Mouse (Mus musculus) liver, adult 2 months (tissue): ENCODE results near the gene Arrdc5. TPM values are rescaled to one million over a fixed set of nuclear protein-coding genes. Genes with fewer than 3 reads are reported as not detected.
A peak's percentile ranks its signal among the peaks of the same experiment; 100 is the strongest.

Experiments
- DNase-seq: peaks from one replicate; pipeline ENCODE4 v3.0.0-alpha.2; 2011; ENCODE audit warnings: low read depth, low spot score; ENCODE audit errors: extremely low read depth
- H3K27ac ChIP-seq: fragments of 200-500 bp; replicated peaks from 2 replicates; pipeline ENCODE4 v1.5.1; 2012; ENCODE audit warnings: low read depth, mild to moderate bottlenecking, control low read depth, inconsistent platforms, low read length; ENCODE audit not compliant: insufficient read depth
- H3K27me3 ChIP-seq: fragments of 200-500 bp; 2 replicates; pipeline ENCODE4 v1.6.1; 2012; ENCODE audit warnings: mild to moderate bottlenecking, moderate library complexity, low read length, inconsistent platforms; ENCODE audit not compliant: control insufficient read depth, insufficient read depth
- H3K36me3 ChIP-seq: fragments of 200-500 bp; 2 replicates; pipeline ENCODE4 v1.6.1; 2012; ENCODE audit warnings: low read length, inconsistent platforms; ENCODE audit not compliant: control insufficient read depth, insufficient read depth
- H3K4me1 ChIP-seq: fragments of 200-500 bp; 2 replicates; pipeline ENCODE4 v1.6.1; 2011; ENCODE audit warnings: low read length; ENCODE audit not compliant: control insufficient read depth, insufficient read depth
- H3K4me3 ChIP-seq: fragments of 200-500 bp; 2 replicates; pipeline ENCODE4 v1.5.1; 2011; ENCODE audit warnings: low read depth, mild to moderate bottlenecking, control low read depth, low read length, moderate library complexity; ENCODE audit not compliant: insufficient read depth
- H3K79me2 ChIP-seq: fragments of 200-500 bp; 2 replicates; pipeline ENCODE4 v1.6.1; 2012; ENCODE audit warnings: inconsistent platforms, mild to moderate bottlenecking, low read length, moderate library complexity; ENCODE audit not compliant: control insufficient read depth, insufficient read depth
- H3K9ac ChIP-seq: fragments of 200-500 bp; 2 replicates; pipeline ENCODE4 v1.6.1; 2012; ENCODE audit warnings: low read depth, mild to moderate bottlenecking, control low read depth, inconsistent platforms, low read length
- CTCF ChIP-seq: fragments of 200-500 bp; IDR thresholded peaks from 2 replicates; pipeline ENCODE4 v1.5.1; 2011; ENCODE audit warnings: low read depth, low read length, control low read depth
- POLR2A ChIP-seq: fragments of 200-500 bp; IDR thresholded peaks from 2 replicates; pipeline ENCODE4 v1.6.1; 2011; ENCODE audit warnings: low read length, control low read depth; ENCODE audit not compliant: insufficient read depth; ENCODE audit errors: extremely low read depth
- WGBS: fragments of 180-500 bp; shearing (Covaris S2); methylation state at CpG from one replicate; pipeline ENCODE4 v1.1.7; 2018; 5-methylcytosine and 5-hydroxymethylcytosine counted together
- polyA plus RNA-seq: library from polyadenylated mRNA; depleted of rRNA; stranded (reverse); fragments of >200 nt; gene quantifications from 2 replicates; pipeline ENCODE4 v1.2.3, GENCODE M21; 2012; rRNA removed
- total RNA-seq: library from RNA; depleted of rRNA; stranded (reverse); fragments of >200 nt; gene quantifications from 2 replicates; pipeline ENCODE4 v1.2.3, GENCODE M21; 2014; rRNA removed

Arrdc5 gene
- total and polyA plus RNA-seq, 2 experiments, result not detected

DNA sequence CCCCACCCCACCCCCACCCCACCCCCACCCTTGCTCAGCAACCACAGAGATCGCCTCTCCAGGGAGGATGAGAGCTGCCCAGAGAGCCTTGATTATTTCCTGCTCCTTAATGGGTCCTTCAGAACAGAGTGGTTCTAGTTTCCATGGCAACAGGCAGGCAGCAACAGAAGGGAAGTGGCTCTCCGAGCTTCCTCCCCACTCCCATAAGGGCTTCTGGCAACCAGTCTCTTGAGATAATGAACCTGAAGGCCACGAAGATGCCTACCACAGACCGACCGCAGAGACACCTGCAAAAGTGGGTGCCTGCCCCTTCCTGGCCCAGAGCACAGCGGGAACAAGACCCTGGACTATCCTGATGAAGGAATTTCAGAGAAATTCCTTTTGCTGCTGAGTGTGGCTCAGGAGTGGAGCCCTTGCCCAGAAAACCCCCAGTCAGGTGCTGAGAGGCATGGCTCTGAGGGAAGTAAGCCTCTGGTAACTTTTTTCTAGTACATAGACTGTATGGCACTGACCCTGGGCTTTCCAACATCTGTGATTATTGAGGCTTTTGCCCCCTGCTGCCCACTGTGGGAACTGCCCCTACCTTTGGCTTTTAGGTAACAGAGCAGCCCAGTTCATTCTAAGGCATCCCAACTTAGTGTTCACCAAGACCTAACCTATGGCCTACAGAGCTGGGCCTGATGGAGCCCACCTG lies 48.8 kb downstream of the Arrdc5 start:
- WGBS, result 30% methylated on average over 6 of the region's 6 CpGs
- peak; percentile 78 for TF ChIP-seq CTCF
- no peak for TF ChIP-seq POLR2A
- H3K9ac ChIP-seq, result no peak overlapping the region
- no peaks in the 10 kb centered on the region for H3K36me3 ChIP-seq
- no peaks in the 10 kb centered on the region for H3K4me1 ChIP-seq
- H3K79me2 ChIP-seq, result no peaks in the 10 kb centered on the region
- DNase-seq, result peak; percentile 43
- H3K27me3 ChIP-seq, result no peaks in the 10 kb centered on the region
- no peak overlapping the region for H3K27ac ChIP-seq
- no peak overlapping the region for H3K4me3 ChIP-seq

DNA sequence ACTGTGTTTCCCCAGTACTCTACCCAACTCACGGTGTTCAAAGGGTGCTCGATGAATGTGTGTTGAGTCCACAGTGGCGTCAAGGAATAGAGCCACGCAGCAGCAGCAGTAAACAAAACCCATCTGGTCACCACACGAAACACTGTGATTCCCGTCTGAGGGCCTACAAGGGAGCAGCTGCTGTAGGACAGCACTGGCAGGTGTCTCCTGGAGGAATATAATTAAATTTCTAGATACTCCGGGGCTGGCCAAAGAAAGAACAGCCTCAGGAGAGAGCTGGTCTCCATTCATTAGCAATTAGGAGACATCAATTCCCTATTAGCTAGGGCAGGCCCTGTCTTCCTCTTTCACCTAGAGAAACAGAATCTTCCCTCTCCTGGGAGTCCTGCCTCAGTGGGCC lies 54.5 kb downstream of the Arrdc5 start:
- H3K27me3 ChIP-seq, result no peaks in the 10 kb centered on the region
- no peak overlapping the region for H3K27ac ChIP-seq
- no peaks in the 10 kb centered on the region for H3K4me1 ChIP-seq
- DNase-seq, result no peak
- H3K9ac ChIP-seq, result no peak overlapping the region
- TF ChIP-seq CTCF (no peak), POLR2A (no peak)
- 75% methylated on average over 7 of the region's 7 CpGs for WGBS
- no peaks in the 10 kb centered on the region for H3K79me2 ChIP-seq
- no peaks in the 10 kb centered on the region for H3K36me3 ChIP-seq
- H3K4me3 ChIP-seq, result no peak overlapping the region

Other genes starting within 250 kb of the Arrdc5 start
- 34.9 and 42.9 TPM in 2 replicates for gene Ubxn6, start 225.3 kb downstream of the Arrdc5 start, total RNA-seq
- gene Ubxn6, start 225.3 kb downstream of the Arrdc5 start, polyA plus RNA-seq, result 55.8 and 56.0 TPM in 2 replicates
- gene Hdgfl2, start 220.7 kb downstream of the Arrdc5 start, total RNA-seq, result 11.3 and 13.8 TPM in 2 replicates
- gene Hdgfl2, start 220.7 kb downstream of the Arrdc5 start, polyA plus RNA-seq, result 29.0 and 30.2 TPM in 2 replicates
- 2.1 and 2.3 TPM in 2 replicates for gene Plin4, start 190.5 kb downstream of the Arrdc5 start, total RNA-seq
- gene Plin4, start 190.5 kb downstream of the Arrdc5 start, polyA plus RNA-seq, result 1.8 and 2.8 TPM in 2 replicates
- gene Plin5, start 182.7 kb downstream of the Arrdc5 start, total RNA-seq, result 19.2 and 24.6 TPM in 2 replicates
- 42.7 and 58.2 TPM in 2 replicates for gene Plin5, start 182.7 kb downstream of the Arrdc5 start, polyA plus RNA-seq
- 90.0 and 116 TPM in 2 replicates for gene Lrg1, start 178.3 kb downstream of the Arrdc5 start, total RNA-seq
- 543 and 600 TPM in 2 replicates for gene Lrg1, start 178.3 kb downstream of the Arrdc5 start, polyA plus RNA-seq
- gene Sema6b, start 159.9 kb downstream of the Arrdc5 start, total RNA-seq, result 1.3 TPM in 2 replicates
- 2.7 and 3.9 TPM in 2 replicates for gene Sema6b, start 159.9 kb downstream of the Arrdc5 start, polyA plus RNA-seq
- 16.2 and 20.9 TPM in 2 replicates for gene Tnfaip8l1, start 137.8 kb downstream of the Arrdc5 start, total RNA-seq
- 21.8 and 25.5 TPM in 2 replicates for gene Tnfaip8l1, start 137.8 kb downstream of the Arrdc5 start, polyA plus RNA-seq
- 89.4 and 91.1 TPM in 2 replicates for gene Mydgf, start 116.4 kb downstream of the Arrdc5 start, total RNA-seq
- gene Mydgf, start 116.4 kb downstream of the Arrdc5 start, polyA plus RNA-seq, result 81.1 and 86.0 TPM in 2 replicates
- gene Dpp9, start 81.4 kb downstream of the Arrdc5 start, total RNA-seq, result 10.7 and 20.1 TPM in 2 replicates
- 55.4 and 60.3 TPM in 2 replicates for gene Dpp9, start 81.4 kb downstream of the Arrdc5 start, polyA plus RNA-seq
- 11.5 and 12.1 TPM in 2 replicates for gene Fem1a, start 43.5 kb downstream of the Arrdc5 start, total RNA-seq
- gene Fem1a, start 43.5 kb downstream of the Arrdc5 start, polyA plus RNA-seq, result 16.6 and 18.9 TPM in 2 replicates
- gene Ticam1, start 23.5 kb downstream of the Arrdc5 start, total RNA-seq, result 2.5 and 3.4 TPM in 2 replicates
- gene Ticam1, start 23.5 kb downstream of the Arrdc5 start, polyA plus RNA-seq, result 20.9 and 27.7 TPM in 2 replicates
- 23.0 and 28.1 TPM in 2 replicates for gene Plin3, start 7.4 kb downstream of the Arrdc5 start, total RNA-seq
- 20.6 and 21.5 TPM in 2 replicates for gene Plin3, start 7.4 kb downstream of the Arrdc5 start, polyA plus RNA-seq
- gene Uhrf1, start 3.0 kb upstream of the Arrdc5 start, total RNA-seq, result 0.92 and 2.7 TPM in 2 replicates
- gene Uhrf1, start 3.0 kb upstream of the Arrdc5 start, polyA plus RNA-seq, result 0.20 and 0.22 TPM in 2 replicates
- gene Kdm4b, start 25.8 kb upstream of the Arrdc5 start, total RNA-seq, result 9.5 and 10.4 TPM in 2 replicates
- 13.0 and 15.6 TPM in 2 replicates for gene Kdm4b, start 25.8 kb upstream of the Arrdc5 start, polyA plus RNA-seq
- 4.4 and 6.0 TPM in 2 replicates for gene Ptprs, start 176.2 kb upstream of the Arrdc5 start, total RNA-seq
- gene Ptprs, start 176.2 kb upstream of the Arrdc5 start, polyA plus RNA-seq, result 7.5 and 10.2 TPM in 2 replicates
- not detected in 2 replicates for gene Znrf4, start 212.1 kb upstream of the Arrdc5 start, total RNA-seq
- not detected in 2 replicates for gene Znrf4, start 212.1 kb upstream of the Arrdc5 start, polyA plus RNA-seq